23 mouse cellular contexts compared by ENCODE assay signal in genomic region chr16:76265874-76266273, GRCm38 (mm10).
"Had no signal": no experiment of that assay in that cellular context is flagged by ENCODE, and none has a peak within 500 bp of the region (broad histone marks: within the 10 kb centered on the region; RNA-seq: fewer than 3 reads in every experiment).

No protein-coding gene starts in this region.

- H3K9me3 ChIP-seq: heart, embryonic 10.5 days; heart, embryonic 12.5 days; hindbrain, embryonic 12.5 days; hindbrain, embryonic 15.5 days; limb, embryonic 10.5 days; limb, embryonic 12.5 days had no signal

- ATAC-seq: forebrain, postnatal 0 days; hindbrain, postnatal 0 days; intestine, embryonic 16.5 days had no signal

- H3K4me1 ChIP-seq: heart, embryonic 10.5 days; heart, embryonic 12.5 days; hindbrain, embryonic 12.5 days; hindbrain, embryonic 15.5 days; limb, embryonic 10.5 days had no signal

- H3K36me3 ChIP-seq: heart, embryonic 10.5 days; heart, embryonic 12.5 days; hindbrain, embryonic 12.5 days; hindbrain, embryonic 15.5 days; limb, embryonic 10.5 days; limb, embryonic 12.5 days had no signal

- DNase-seq: forebrain, postnatal 0 days; gastrocnemius, postnatal 14 days; gastrocnemius, postnatal 36 days; heart, adult 18-20 months; heart, postnatal 10 days; heart, postnatal 36 days; kidney, adult 11 months; kidney, adult 2 months; kidney, adult 9 months; kidney, postnatal 10 days; kidney, postnatal 25 days; kidney, postnatal 4 days; liver had no signal

- H3K27me3 ChIP-seq: heart, embryonic 12.5 days; hindbrain, embryonic 12.5 days; hindbrain, embryonic 15.5 days; limb, embryonic 12.5 days had no signal

- H3K4me2 ChIP-seq: heart, embryonic 12.5 days; hindbrain, embryonic 12.5 days; hindbrain, embryonic 15.5 days; limb, embryonic 12.5 days had no signal

- H3K4me3 ChIP-seq: heart, embryonic 10.5 days; heart, embryonic 12.5 days; hindbrain, embryonic 12.5 days; hindbrain, embryonic 15.5 days; layer of hippocampus, adult 2 months; left cerebral cortex, adult 2 months; limb, embryonic 10.5 days; limb, embryonic 12.5 days had no signal

- H3K9ac ChIP-seq: forebrain, postnatal 0 days; heart, embryonic 12.5 days; hindbrain, embryonic 12.5 days; hindbrain, embryonic 15.5 days; limb, embryonic 12.5 days had no signal

- H3K27ac ChIP-seq: heart, embryonic 10.5 days; hindbrain, embryonic 12.5 days; hindbrain, embryonic 15.5 days; hindbrain, postnatal 0 days; layer of hippocampus, adult 2 months; left cerebral cortex, adult 2 months; limb, embryonic 10.5 days; limb, embryonic 12.5 days had no signal
